Mouse (Mus musculus) embryonic facial prominence, embryonic 11.5 days (tissue): ENCODE results near the gene Nfe2l2. TPM values are rescaled to one million over a fixed set of nuclear protein-coding genes. Genes with fewer than 3 reads are reported as not detected.

ENCODE experiments used
- ATAC-seq: fragments of 200-750 bp; cut with Nextera tagmentation; replicated peaks from 2 replicates; pipeline ENCODE4 v1.8.0; 2017; ENCODE audit warnings: low read depth; ENCODE audit not compliant: insufficient number of reproducible peaks, low FRiP score, low TSS enrichment
- DNase-seq: peaks from one replicate; pipeline ENCODE4 v3.0.0-alpha.2; 2015; ENCODE audit warnings: low spot score
- H3K27ac ChIP-seq: fragments of 300-500 bp; sonication (generic); replicated peaks from 2 replicates; pipeline ENCODE4 v1.5.1; 2014; ENCODE audit warnings: mild to moderate bottlenecking, low read depth, low read length, control low read depth
- H3K27me3 ChIP-seq: fragments of 300-500 bp; sonication (generic); 2 replicates; pipeline ENCODE4 v1.6.1; 2014; ENCODE audit warnings: mild to moderate bottlenecking, low read length, moderate library complexity, mixed read lengths; ENCODE audit not compliant: control insufficient read depth, insufficient read depth
- H3K36me3 ChIP-seq: fragments of 300-500 bp; sonication (generic); replicated peaks from 2 replicates; pipeline ENCODE4 v1.6.1; 2014; ENCODE audit warnings: low read depth, mild to moderate bottlenecking, low read length, moderate library complexity, mixed read lengths; ENCODE audit not compliant: control insufficient read depth, insufficient read depth
- H3K4me1 ChIP-seq: fragments of 300-500 bp; sonication (generic); 2 replicates; pipeline ENCODE4 v1.6.1; 2014; ENCODE audit warnings: low read length, mixed read lengths; ENCODE audit not compliant: control insufficient read depth, insufficient read depth
- H3K4me2 ChIP-seq: fragments of 300-500 bp; sonication (generic); 2 replicates; pipeline ENCODE4 v1.6.1; 2014; ENCODE audit warnings: low read depth, mild to moderate bottlenecking, control low read depth, low read length, moderate library complexity
- H3K4me3 ChIP-seq: fragments of 300-500 bp; sonication (generic); 2 replicates; pipeline ENCODE4 v1.5.1; 2014; ENCODE audit warnings: low read depth, low read length, control low read depth
- H3K9ac ChIP-seq: fragments of 300-500 bp; sonication (generic); replicated peaks from 2 replicates; pipeline ENCODE4 v1.6.1; 2014; ENCODE audit warnings: mild to moderate bottlenecking, control low read depth, low read length
- H3K9me3 ChIP-seq: fragments of 300-500 bp; sonication (generic); replicated peaks from 2 replicates; pipeline ENCODE4 v1.6.1; 2016; ENCODE audit warnings: mild to moderate bottlenecking, low read length, inconsistent platforms, mixed read lengths; ENCODE audit not compliant: control insufficient read depth
- WGBS: fragments of 180-500 bp; shearing (Covaris S2); extraction: QIAGEN DNeasy Blood & Tissue Kit; methylation state at CpG from one replicate; pipeline ENCODE4 v1.1.7; 2014; 5-methylcytosine and 5-hydroxymethylcytosine counted together
- polyA plus RNA-seq: library from polyadenylated mRNA; unstranded; fragments of >200 nt; fragmentation: Nextera tagmentation; extraction: Ambion mirVana; gene quantifications from 2 replicates; pipeline ENCODE4 v1.2.1, GENCODE M21; 2014

Nfe2l2 gene
- polyA plus RNA-seq, 1 experiment from 2014 or later, result 49.1 TPM

GRCm38 (mm10) chr2:75720236-75721027 is 16.0 kb upstream of the Nfe2l2 start:
- Histone ChIP-seq H3K9ac (no peak overlapping the region), H3K4me3 (no peak overlapping the region), H3K27me3 (no peaks in the 10 kb centered on the region), H3K4me2 (no peak overlapping the region), H3K27ac (no peak overlapping the region), H3K9me3 (no peaks in the 10 kb centered on the region), H3K4me1 (no peaks in the 10 kb centered on the region; the same call in 1 of the 2 replicates), H3K36me3 (no peaks in the 10 kb centered on the region)
- WGBS, result 82% methylated on average over 11 of the region's 11 CpGs
- ATAC-seq, result no peak
- no peak for DNase-seq

DNA sequence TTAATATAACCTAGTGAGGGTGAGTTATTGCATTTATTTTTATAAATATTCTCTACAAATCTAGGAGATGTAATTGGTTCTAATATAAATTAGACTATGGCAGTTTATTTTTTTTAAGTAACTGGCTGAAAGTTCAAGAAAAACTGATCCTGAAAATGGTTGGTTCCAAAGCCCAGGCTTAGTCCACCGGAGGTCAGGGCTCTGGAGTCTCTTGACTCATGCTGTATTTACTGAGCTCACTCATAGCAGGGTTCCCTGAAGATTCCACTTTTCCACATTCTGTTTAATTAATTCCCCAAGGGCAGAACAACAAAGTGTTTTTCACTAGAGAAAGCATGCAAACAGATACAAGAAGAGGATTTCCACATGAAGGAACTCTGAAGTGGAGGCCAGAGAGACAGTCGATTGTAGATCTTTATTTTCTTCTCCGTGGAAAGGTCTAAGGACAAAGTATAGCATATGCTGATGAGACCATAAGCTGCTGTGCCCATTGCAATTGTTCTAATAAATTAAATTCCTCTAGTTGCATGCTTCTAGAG is 15.0 kb upstream of the Nfe2l2 start:
- H3K9me3 ChIP-seq, result no peaks in the 10 kb centered on the region
- no peak for ATAC-seq
- no peak overlapping the region for H3K4me2 ChIP-seq
- DNase-seq, result no peak
- no peaks in the 10 kb centered on the region for H3K36me3 ChIP-seq
- H3K27ac ChIP-seq, result no peak overlapping the region
- 81% methylated on average over 3 of the region's 3 CpGs for WGBS
- H3K9ac ChIP-seq, result no peak overlapping the region
- no peaks in the 10 kb centered on the region; the same call in 1 of the 2 replicates for H3K4me1 ChIP-seq
- H3K4me3 ChIP-seq, result no peak overlapping the region
- H3K27me3 ChIP-seq, result no peaks in the 10 kb centered on the region

- ATAC-seq, result peak; percentile 52; the same call in 1 of the 2 replicates
- no peak overlapping the region for H3K27ac ChIP-seq
- WGBS, result 51% methylated on average over 12 of the region's 12 CpGs
Observed at GRCm38 (mm10) chr2:75716046-75717016, 11.9 kb upstream of the Nfe2l2 start.

GRCm38 (mm10) chr2:75714766-75715165 is 10.3 kb upstream of the Nfe2l2 start:
- H3K9me3 ChIP-seq, result no peaks in the 10 kb centered on the region
- no peak overlapping the region for H3K4me2 ChIP-seq
- no peak overlapping the region for H3K27ac ChIP-seq
- DNase-seq (no peak), ATAC-seq (no peak)
- no peaks in the 10 kb centered on the region; the same call in 1 of the 2 replicates for H3K4me1 ChIP-seq
- no peak overlapping the region for H3K4me3 ChIP-seq
- H3K36me3 ChIP-seq, result no peaks in the 10 kb centered on the region
- no peak overlapping the region for H3K9ac ChIP-seq
- H3K27me3 ChIP-seq, result no peaks in the 10 kb centered on the region
- 69% methylated on average over 4 of the region's 4 CpGs for WGBS

More at GRCm38 (mm10) chr2:75716046-75717016, 11.9 kb upstream of the Nfe2l2 start:
- H3K27me3 ChIP-seq, result no peaks in the 10 kb centered on the region
- no peak overlapping the region for H3K4me3 ChIP-seq
- no peaks in the 10 kb centered on the region; the same call in 1 of the 2 replicates for H3K4me1 ChIP-seq
- H3K36me3 ChIP-seq, result no peaks in the 10 kb centered on the region
- no peaks in the 10 kb centered on the region for H3K9me3 ChIP-seq
- H3K4me2 ChIP-seq, result no peak overlapping the region
- peak; percentile 47 for DNase-seq
- H3K9ac ChIP-seq, result no peak overlapping the region; the same call in 1 of the 2 replicates

- DNase-seq, result no peak
- Histone ChIP-seq H3K27ac (no peak overlapping the region), H3K9ac (no peak overlapping the region), H3K4me2 (no peak overlapping the region), H3K4me3 (no peak overlapping the region), H3K36me3 (no peaks in the 10 kb centered on the region), H3K4me1 (no peaks in the 10 kb centered on the region; the same call in 1 of the 2 replicates), H3K9me3 (no peaks in the 10 kb centered on the region), H3K27me3 (no peaks in the 10 kb centered on the region)
- no peak for ATAC-seq
- WGBS, result 83% methylated on average over 3 of the region's 3 CpGs
Observed at GRCm38 (mm10) chr2:75713083-75713482, 8.6 kb upstream of the Nfe2l2 start.

DNA sequence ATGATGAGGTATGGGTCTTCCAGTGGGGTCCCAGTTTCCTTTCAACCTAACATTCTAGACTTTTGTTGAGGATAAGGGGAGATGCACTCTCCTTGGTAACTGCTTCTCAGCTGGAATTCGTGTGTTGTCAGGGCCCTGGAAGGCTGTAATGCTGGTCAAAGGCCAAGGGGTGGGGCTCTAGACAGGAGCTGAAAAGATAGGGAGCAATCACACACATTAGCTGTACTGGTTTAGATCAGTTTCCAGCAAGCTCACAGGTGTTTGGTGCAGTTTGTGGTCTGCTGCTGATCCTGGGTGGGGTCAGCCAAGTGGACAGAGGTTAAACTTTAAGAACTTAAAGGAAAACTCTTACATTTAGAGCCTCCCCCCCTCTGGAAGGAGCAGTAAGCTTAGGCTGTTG is 3.0 kb upstream of the Nfe2l2 start:
- no peak overlapping the region for H3K4me2 ChIP-seq
- ATAC-seq (no peak), DNase-seq (no peak)
- no peaks in the 10 kb centered on the region for H3K36me3 ChIP-seq
- H3K27ac ChIP-seq, result no peak overlapping the region
- no peaks in the 10 kb centered on the region for H3K4me1 ChIP-seq
- WGBS, result 18% methylated on average over 1 of the region's 1 CpGs
- H3K9me3 ChIP-seq, result no peaks in the 10 kb centered on the region
- H3K27me3 ChIP-seq, result no peaks in the 10 kb centered on the region
- no peak overlapping the region for H3K9ac ChIP-seq
- no peak overlapping the region for H3K4me3 ChIP-seq

- WGBS, result 72% methylated on average over 5 of the region's 5 CpGs
- no peak for ATAC-seq
Observed at GRCm38 (mm10) chr2:75706435-75706834, 2.0 kb upstream of the Nfe2l2 start.

More at GRCm38 (mm10) chr2:75706435-75706834, 2.0 kb upstream of the Nfe2l2 start:
- no peaks in the 10 kb centered on the region for H3K27me3 ChIP-seq
- no peak for DNase-seq
- no peaks in the 10 kb centered on the region for H3K9me3 ChIP-seq
- H3K4me1 ChIP-seq, result no peaks in the 10 kb centered on the region
- H3K4me3 ChIP-seq, result no peak overlapping the region
- no peak overlapping the region for H3K27ac ChIP-seq
- no peak overlapping the region for H3K4me2 ChIP-seq
- H3K9ac ChIP-seq, result no peak overlapping the region
- H3K36me3 ChIP-seq, result no peaks in the 10 kb centered on the region
